Mouse (Mus musculus): ENCODE data around the gene Hps5. TPM values are rescaled to one million over a fixed set of nuclear protein-coding genes. Genes with fewer than 3 reads are reported as not detected.
"Not testable (repeated sequence)": the region's sequence is repeated elsewhere in the genome, so short reads cannot be mapped to it uniquely, and the experiment has no call there.

The Hps5 gene
- polyA plus RNA-seq, 1 experiment from 2014 or later: 10.0 TPM

GRCm38 (mm10) chr7:46746381-46746780 is 49.5 kb downstream of the Hps5 start:
- Histone ChIP-seq H3K4me3 (ENCODE audit: control insufficient read depth in 1 of 2, insufficient read depth in 1 of 2, low read depth in 1 of 2, low read length in 2 of 2) (no peak overlapping the region), H3K9me3 (ENCODE audit: control insufficient read depth, low read length) (no peaks in the 10 kb centered on the region), H3K4me2 (ENCODE audit: low read length) (no peak overlapping the region), H3K36me3 (ENCODE audit: control insufficient read depth, insufficient read depth, low read length) (no peaks in the 10 kb centered on the region), H3K9ac (ENCODE audit: low read length) (no peak overlapping the region), H3K4me1 (ENCODE audit: control insufficient read depth in 2 of 2, insufficient read depth in 2 of 2, low read length in 2 of 2) (peaks cover 0 to 2% of the 10 kb centered on the region in 2 experiments; a peak in 2 of 4 replicates), H3K27ac (replicated peaks in 1 of 2; ENCODE audit: control insufficient read depth in 1 of 2, insufficient read depth in 1 of 2, low read depth in 2 of 2, low read length in 2 of 2) (no peak overlapping the region), H3K27me3 (ENCODE audit: control insufficient read depth, insufficient read depth, low read length) (no peaks in the 10 kb centered on the region)
- WGBS: 84% methylated on average over 7 of the region's 7 CpGs
- no peak for ATAC-seq (ENCODE audit: insufficient number of reproducible peaks, insufficient read depth, low FRiP score, low read depth)

DNA sequence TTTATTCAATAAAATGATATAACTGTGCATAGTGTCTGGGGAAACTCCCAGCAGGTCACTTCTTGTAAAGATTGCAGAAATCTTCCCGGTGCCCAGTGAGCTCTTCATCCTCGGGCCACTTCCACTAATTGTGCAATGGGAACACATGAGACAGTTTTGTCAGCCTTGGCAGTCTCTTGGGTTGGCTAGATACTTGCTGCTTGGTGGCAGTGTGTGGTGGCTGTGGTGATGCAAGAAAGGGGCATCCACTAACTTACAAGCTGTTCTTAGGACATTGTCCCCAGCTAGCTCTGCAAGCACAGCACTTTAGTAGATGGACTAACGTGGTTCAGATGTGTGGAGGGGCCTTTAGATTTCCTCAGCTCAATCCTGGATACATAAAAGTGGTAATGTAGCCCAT is 50.0 kb downstream of the Hps5 start:
- Histone ChIP-seq H3K9me3 (ENCODE audit: control insufficient read depth, low read length) (no peaks in the 10 kb centered on the region), H3K4me2 (ENCODE audit: low read length) (no peak overlapping the region), H3K4me1 (ENCODE audit: control insufficient read depth in 2 of 2, insufficient read depth in 2 of 2, low read length in 2 of 2) (peaks cover 0 to 2% of the 10 kb centered on the region in 2 experiments; a peak in 2 of 4 replicates), H3K9ac (ENCODE audit: low read length) (no peak overlapping the region), H3K27me3 (ENCODE audit: control insufficient read depth, insufficient read depth, low read length) (no peaks in the 10 kb centered on the region), H3K27ac (replicated peaks in 1 of 2; ENCODE audit: control insufficient read depth in 1 of 2, insufficient read depth in 1 of 2, low read depth in 2 of 2, low read length in 2 of 2) (no peak overlapping the region), H3K4me3 (ENCODE audit: control insufficient read depth in 1 of 2, insufficient read depth in 1 of 2, low read depth in 1 of 2, low read length in 2 of 2) (no peak overlapping the region), H3K36me3 (ENCODE audit: control insufficient read depth, insufficient read depth, low read length) (no peaks in the 10 kb centered on the region)
- WGBS: 75% methylated on average over 3 of the region's 3 CpGs
- no peak for ATAC-seq (ENCODE audit: insufficient number of reproducible peaks, insufficient read depth, low FRiP score, low read depth)

DNA sequence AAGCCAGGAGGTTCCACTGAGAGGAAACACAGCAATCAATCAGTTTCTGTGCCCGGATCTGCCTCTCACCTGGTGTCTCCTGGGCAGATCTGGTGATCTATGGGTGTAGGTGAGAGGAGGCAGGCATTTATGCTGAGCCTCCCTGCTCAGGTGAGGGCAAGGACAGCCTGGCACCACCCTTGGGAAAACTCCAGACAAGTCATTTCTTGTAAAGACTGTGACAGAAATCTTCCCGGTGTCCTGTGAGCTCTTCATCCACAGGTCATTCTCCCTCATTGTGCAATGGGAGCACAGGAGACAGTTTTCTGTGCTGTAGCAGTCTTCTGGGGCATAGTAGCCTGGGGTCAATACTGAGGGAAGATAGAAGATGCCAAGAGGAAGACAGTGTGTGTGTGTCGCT is 53.0 kb downstream of the Hps5 start, which contains the start of gene Saa1:
Saa1 (minus strand) TSS at position 101 of the 400 bp plus-strand sequence.
- not testable (repeated sequence) for H3K4me2 ChIP-seq (ENCODE audit: low read length); H3K27me3 ChIP-seq (ENCODE audit: control insufficient read depth, insufficient read depth, low read length); H3K27ac ChIP-seq (replicated peaks in 1 of 2; ENCODE audit: control insufficient read depth in 1 of 2, insufficient read depth in 1 of 2, low read depth in 2 of 2, low read length in 2 of 2); H3K9ac ChIP-seq (ENCODE audit: low read length); H3K4me3 ChIP-seq (ENCODE audit: control insufficient read depth in 1 of 2, insufficient read depth in 1 of 2, low read depth in 1 of 2, low read length in 2 of 2); H3K36me3 ChIP-seq (ENCODE audit: control insufficient read depth, insufficient read depth, low read length); ATAC-seq (ENCODE audit: insufficient number of reproducible peaks, insufficient read depth, low FRiP score, low read depth); H3K4me1 ChIP-seq (ENCODE audit: control insufficient read depth in 2 of 2, insufficient read depth in 2 of 2, low read length in 2 of 2); H3K9me3 ChIP-seq (ENCODE audit: control insufficient read depth, low read length)
- WGBS: 75% methylated on average over 3 of the region's 3 CpGs

- not testable (repeated sequence) for H3K4me1 ChIP-seq (ENCODE audit: control insufficient read depth in 2 of 2, insufficient read depth in 2 of 2, low read length in 2 of 2); H3K4me3 ChIP-seq (ENCODE audit: control insufficient read depth in 1 of 2, insufficient read depth in 1 of 2, low read depth in 1 of 2, low read length in 2 of 2); H3K36me3 ChIP-seq (ENCODE audit: control insufficient read depth, insufficient read depth, low read length); H3K9me3 ChIP-seq (ENCODE audit: control insufficient read depth, low read length); ATAC-seq (ENCODE audit: insufficient number of reproducible peaks, insufficient read depth, low FRiP score, low read depth); H3K27me3 ChIP-seq (ENCODE audit: control insufficient read depth, insufficient read depth, low read length); H3K27ac ChIP-seq (replicated peaks in 1 of 2; ENCODE audit: control insufficient read depth in 1 of 2, insufficient read depth in 1 of 2, low read depth in 2 of 2, low read length in 2 of 2); H3K4me2 ChIP-seq (ENCODE audit: low read length); H3K9ac ChIP-seq (ENCODE audit: low read length)
- 67% methylated on average over 5 of the region's 5 CpGs for WGBS
These were observed 55.8 kb downstream of the Hps5 start for GRCm38 (mm10) chr7:46740041-46740440.

- H3K9me3 ChIP-seq (ENCODE audit: control insufficient read depth, low read length): no peaks in the 10 kb centered on the region
- no peaks in the 10 kb centered on the region for H3K4me1 ChIP-seq (ENCODE audit: control insufficient read depth in 2 of 2, insufficient read depth in 2 of 2, low read length in 2 of 2)
- no peaks in the 10 kb centered on the region for H3K27me3 ChIP-seq (ENCODE audit: control insufficient read depth, insufficient read depth, low read length)
- H3K4me3 ChIP-seq (ENCODE audit: control insufficient read depth in 1 of 2, insufficient read depth in 1 of 2, low read depth in 1 of 2, low read length in 2 of 2): no peak overlapping the region
- H3K27ac ChIP-seq (replicated peaks in 1 of 2; ENCODE audit: control insufficient read depth in 1 of 2, insufficient read depth in 1 of 2, low read depth in 2 of 2, low read length in 2 of 2): no peak overlapping the region
- no peaks in the 10 kb centered on the region for H3K36me3 ChIP-seq (ENCODE audit: control insufficient read depth, insufficient read depth, low read length)
- WGBS: 72% methylated on average over 12 of the region's 12 CpGs
- no peak for ATAC-seq (ENCODE audit: insufficient number of reproducible peaks, insufficient read depth, low FRiP score, low read depth)
- no peak overlapping the region for H3K4me2 ChIP-seq (ENCODE audit: low read length)
- no peak overlapping the region for H3K9ac ChIP-seq (ENCODE audit: low read length)
These were observed 57.1 kb downstream of the Hps5 start for GRCm38 (mm10) chr7:46738561-46739460.

DNA sequence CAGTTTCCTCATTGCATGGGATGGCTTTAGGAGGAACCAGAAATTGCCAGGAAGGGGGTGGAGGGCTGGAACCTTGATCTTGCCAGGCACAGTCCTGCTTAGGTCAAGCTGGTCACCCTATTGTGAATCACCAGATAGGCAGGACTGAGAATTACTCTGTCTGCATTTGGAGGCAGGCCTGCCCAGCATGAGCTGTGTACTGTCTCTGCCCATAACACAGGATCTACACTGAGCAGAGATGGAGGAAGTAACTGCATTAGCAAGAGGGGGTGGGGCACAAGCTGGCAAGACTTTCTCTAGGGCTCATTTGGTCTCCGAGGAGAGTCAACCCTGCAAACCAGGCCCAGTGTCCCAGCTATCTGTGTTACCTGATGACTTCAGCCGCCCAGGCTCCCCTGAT is 60.9 kb downstream of the Hps5 start:
- WGBS: 48% methylated on average over 2 of the region's 2 CpGs
- H3K36me3 ChIP-seq (ENCODE audit: control insufficient read depth, insufficient read depth, low read length): no peaks in the 10 kb centered on the region
- no peak overlapping the region for H3K4me3 ChIP-seq (ENCODE audit: control insufficient read depth in 1 of 2, insufficient read depth in 1 of 2, low read depth in 1 of 2, low read length in 2 of 2)
- no peaks in the 10 kb centered on the region for H3K4me1 ChIP-seq (ENCODE audit: control insufficient read depth in 2 of 2, insufficient read depth in 2 of 2, low read length in 2 of 2)
- no peak for ATAC-seq (ENCODE audit: insufficient number of reproducible peaks, insufficient read depth, low FRiP score, low read depth)
- H3K27ac ChIP-seq (replicated peaks in 1 of 2; ENCODE audit: control insufficient read depth in 1 of 2, insufficient read depth in 1 of 2, low read depth in 2 of 2, low read length in 2 of 2): no peak overlapping the region
- no peaks in the 10 kb centered on the region for H3K27me3 ChIP-seq (ENCODE audit: control insufficient read depth, insufficient read depth, low read length)
- H3K9me3 ChIP-seq (ENCODE audit: control insufficient read depth, low read length): no peaks in the 10 kb centered on the region
- no peak overlapping the region for H3K4me2 ChIP-seq (ENCODE audit: low read length)
- no peak overlapping the region for H3K9ac ChIP-seq (ENCODE audit: low read length)

DNA sequence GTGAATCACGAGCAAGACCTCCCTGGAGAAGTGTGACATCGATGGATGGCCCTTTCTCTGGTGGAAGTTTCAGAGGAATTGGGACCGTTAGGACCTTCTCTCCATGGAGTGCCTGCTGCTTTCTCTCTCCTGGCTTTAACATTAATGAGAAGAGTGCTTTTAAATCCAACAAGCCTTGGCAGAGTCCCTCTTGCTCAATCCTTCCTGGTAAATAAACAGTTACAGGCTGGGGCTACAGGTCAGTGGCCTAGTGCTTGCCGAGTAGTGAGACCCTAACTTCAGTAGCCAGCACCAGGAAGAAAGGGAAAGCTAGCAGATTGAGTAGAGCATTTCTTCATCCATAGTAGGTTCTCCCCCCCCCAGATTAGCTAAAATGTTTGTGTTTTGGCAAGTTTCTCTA is 63.4 kb downstream of the Hps5 start, which contains the start of gene Saa4:
Saa4 (minus strand) TSS at position 146 of the 400 bp plus-strand sequence.
- Histone ChIP-seq H3K27ac (replicated peaks in 1 of 2; ENCODE audit: control insufficient read depth in 1 of 2, insufficient read depth in 1 of 2, low read depth in 2 of 2, low read length in 2 of 2) (no peak within 1 kb of the TSS), H3K4me2 (ENCODE audit: low read length) (no peak within 1 kb of the TSS), H3K36me3 (ENCODE audit: control insufficient read depth, insufficient read depth, low read length) (no peaks in the 10 kb centered on the region), H3K9ac (ENCODE audit: low read length) (no peak within 1 kb of the TSS), H3K9me3 (ENCODE audit: control insufficient read depth, low read length) (no peaks in the 10 kb centered on the region), H3K4me3 (ENCODE audit: control insufficient read depth in 1 of 2, insufficient read depth in 1 of 2, low read depth in 1 of 2, low read length in 2 of 2) (no peak within 1 kb of the TSS), H3K27me3 (ENCODE audit: control insufficient read depth, insufficient read depth, low read length) (no peaks in the 10 kb centered on the region), H3K4me1 (ENCODE audit: control insufficient read depth in 2 of 2, insufficient read depth in 2 of 2, low read length in 2 of 2) (no peaks in the 10 kb centered on the region)
- ATAC-seq (ENCODE audit: insufficient number of reproducible peaks, insufficient read depth, low FRiP score, low read depth): no peak
- WGBS: 83% methylated on average over 4 of the region's 4 CpGs

Measured in heart, embryonic 14.5 days (tissue).